Mouse (Mus musculus) forebrain, embryonic 11.5 days (tissue): ENCODE measurements around the gene Trio. TPM values are rescaled to one million over a fixed set of nuclear protein-coding genes. Genes with fewer than 3 reads are reported as not detected.

Experiments used
- ATAC-seq: fragments of 200-750 bp; cut with Nextera tagmentation; replicated peaks from 2 replicates; pipeline ENCODE4 v1.8.0; 2017; ENCODE audit warnings: moderate TSS enrichment; ENCODE audit not compliant: low FRiP score
- DNase-seq: peaks from one replicate; pipeline ENCODE4 v3.0.0-alpha.2; 2017; ENCODE audit warnings: low spot score
- H3K27ac ChIP-seq: fragments of 300-500 bp; sonication (generic); 2 replicates; pipeline ENCODE4 v1.5.1; 2014; ENCODE audit warnings: low read depth, low read length
- H3K27me3 ChIP-seq: fragments of 300-500 bp; sonication (generic); 2 replicates; pipeline ENCODE4 v1.6.1; 2014; ENCODE audit warnings: mild to moderate bottlenecking, low read length, mixed read lengths; ENCODE audit not compliant: control insufficient read depth, insufficient read depth
- H3K36me3 ChIP-seq: fragments of 300-500 bp; sonication (generic); 2 replicates; pipeline ENCODE4 v1.6.1; 2014; ENCODE audit warnings: mild to moderate bottlenecking, low read length, moderate library complexity, mixed read lengths; ENCODE audit not compliant: control insufficient read depth, insufficient read depth
- H3K4me1 ChIP-seq: fragments of 300-500 bp; sonication (generic); replicated peaks from 2 replicates; pipeline ENCODE4 v1.6.1; 2014; ENCODE audit warnings: low read length, mixed read lengths; ENCODE audit not compliant: control insufficient read depth, insufficient read depth
- H3K4me2 ChIP-seq: fragments of 300-500 bp; sonication (generic); 2 replicates; pipeline ENCODE4 v1.6.1; 2014; ENCODE audit warnings: low read depth, mild to moderate bottlenecking, low read length, moderate library complexity, mixed read lengths; ENCODE audit not compliant: severe bottlenecking
- H3K4me3 ChIP-seq: fragments of 300-500 bp; sonication (generic); 2 replicates; pipeline ENCODE4 v1.5.1; 2014; ENCODE audit warnings: low read depth, low read length
- H3K9ac ChIP-seq: fragments of 300-500 bp; sonication (generic); 2 replicates; pipeline ENCODE4 v1.6.1; 2014; ENCODE audit warnings: low read length
- H3K9me3 ChIP-seq: fragments of 300-500 bp; sonication (generic); 2 replicates; pipeline ENCODE4 v1.6.1; 2016; ENCODE audit warnings: low read length, mixed read lengths; ENCODE audit not compliant: control insufficient read depth
- WGBS: fragments of 180-500 bp; shearing (Covaris S2); extraction: QIAGEN DNeasy Blood & Tissue Kit; methylation state at CpG from one replicate; pipeline ENCODE4 v1.1.7; 2014; 5-methylcytosine and 5-hydroxymethylcytosine counted together
- polyA plus RNA-seq: library from polyadenylated mRNA; unstranded; fragments of >200 nt; fragmentation: Nextera tagmentation; extraction: Ambion mirVana; gene quantifications from 2 replicates; pipeline ENCODE4 v1.2.1, GENCODE M21; 2014

Gene Trio
- polyA plus RNA-seq, 1 experiment from 2014 or later, result 41.8 TPM

DNA sequence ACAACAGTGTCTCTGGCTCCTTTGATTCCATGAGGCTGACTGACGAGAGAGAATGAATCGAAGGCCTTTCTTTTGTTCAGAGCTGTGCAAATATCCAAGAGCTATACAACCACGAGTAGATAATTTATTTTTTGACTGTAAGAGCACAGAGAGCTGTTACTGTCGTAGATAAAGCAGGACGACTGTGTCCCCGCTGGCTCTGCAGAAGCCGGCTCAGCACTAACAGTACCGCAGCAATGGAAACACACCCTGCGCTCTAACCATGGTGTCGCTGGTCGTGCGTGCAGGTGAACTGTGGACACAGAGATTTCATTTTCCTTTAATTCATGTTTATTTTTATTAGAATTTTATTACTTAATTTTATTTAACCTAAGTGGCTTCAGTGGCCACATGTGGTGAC, 131.5 kb downstream of the Trio start:
- Histone ChIP-seq H3K4me1 (no peaks in the 10 kb centered on the region), H3K9ac (no peak overlapping the region), H3K36me3 (no peaks in the 10 kb centered on the region; the same call in 1 of the 2 replicates), H3K27me3 (no peaks in the 10 kb centered on the region), H3K9me3 (no peaks in the 10 kb centered on the region), H3K4me2 (no peak overlapping the region), H3K4me3 (no peak overlapping the region), H3K27ac (no peak overlapping the region)
- no peak for DNase-seq
- no peak for ATAC-seq
- 83% methylated on average over 12 of the region's 12 CpGs for WGBS

DNA sequence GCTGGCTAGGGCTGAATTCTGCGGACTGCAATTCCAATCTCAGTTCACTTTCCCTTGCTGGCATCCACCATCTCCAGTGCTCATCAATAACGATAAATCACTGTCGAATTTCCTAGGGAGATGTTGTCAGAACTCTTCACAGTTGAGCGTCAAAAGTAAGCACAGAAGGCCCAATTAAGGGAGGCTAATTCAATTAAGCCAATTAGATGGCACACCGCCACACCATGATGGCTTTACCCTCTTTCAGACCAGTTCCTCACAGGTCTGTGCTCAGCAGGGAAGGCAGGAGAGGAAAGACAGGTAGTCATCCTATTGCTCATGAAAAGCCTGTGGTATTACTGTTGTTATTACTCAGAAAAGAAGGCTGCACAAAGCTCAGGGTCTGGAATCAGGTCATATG, 133.6 kb downstream of the Trio start:
- 66% methylated on average over 5 of the region's 5 CpGs for WGBS
- Histone ChIP-seq H3K27ac (no peak overlapping the region), H3K9me3 (no peaks in the 10 kb centered on the region), H3K4me2 (no peak overlapping the region), H3K27me3 (no peaks in the 10 kb centered on the region), H3K36me3 (no peaks in the 10 kb centered on the region; the same call in 1 of the 2 replicates), H3K9ac (no peak overlapping the region), H3K4me3 (no peak overlapping the region), H3K4me1 (no peaks in the 10 kb centered on the region)
- ATAC-seq (no peak), DNase-seq (no peak)

- Histone ChIP-seq H3K9me3 (no peaks in the 10 kb centered on the region), H3K36me3 (no peaks in the 10 kb centered on the region; the same call in 1 of the 2 replicates), H3K27me3 (no peaks in the 10 kb centered on the region), H3K4me3 (no peak overlapping the region), H3K27ac (no peak overlapping the region), H3K4me1 (no peaks in the 10 kb centered on the region), H3K4me2 (no peak overlapping the region), H3K9ac (no peak overlapping the region)
- DNase-seq (no peak), ATAC-seq (no peak)
- WGBS, result 90% methylated on average over 5 of the region's 5 CpGs
Observed at GRCm38 (mm10) chr15:27890666-27891065, 135.0 kb downstream of the Trio start.

- H3K9me3 ChIP-seq, result no peaks in the 10 kb centered on the region
- H3K4me3 ChIP-seq, result no peak overlapping the region
- DNase-seq, result no peak
- no peak overlapping the region for H3K4me2 ChIP-seq
- H3K27me3 ChIP-seq, result no peaks in the 10 kb centered on the region
- WGBS, result 53% methylated on average over 13 of the region's 13 CpGs
- ATAC-seq, result no peak
- H3K9ac ChIP-seq, result no peak overlapping the region
- no peaks in the 10 kb centered on the region; the same call in 1 of the 2 replicates for H3K36me3 ChIP-seq
- H3K27ac ChIP-seq, result no peak overlapping the region
- H3K4me1 ChIP-seq, result no peaks in the 10 kb centered on the region
Observed at GRCm38 (mm10) chr15:27888153-27888552, 137.5 kb downstream of the Trio start.

DNA sequence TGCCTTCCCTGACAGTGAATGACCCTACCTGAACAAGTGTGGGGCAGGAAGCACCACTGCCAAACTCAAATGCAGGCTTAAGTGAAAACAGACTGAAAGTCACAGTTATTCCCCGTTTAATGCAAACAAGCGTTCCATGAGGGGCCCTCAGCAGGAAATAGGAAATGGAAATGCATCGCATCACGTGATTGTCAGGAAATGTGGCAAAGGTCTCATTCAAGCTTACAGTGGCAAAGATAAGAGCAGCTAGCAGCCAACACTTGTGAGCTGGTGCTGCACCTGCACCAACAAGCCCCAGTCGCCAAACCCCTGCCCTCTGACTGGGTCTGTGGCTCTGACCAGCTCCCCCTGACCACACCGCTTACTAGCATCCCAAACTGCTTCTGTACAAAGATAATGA, 138.7 kb downstream of the Trio start:
- Histone ChIP-seq H3K9me3 (no peaks in the 10 kb centered on the region), H3K4me2 (no peak overlapping the region), H3K27me3 (no peaks in the 10 kb centered on the region), H3K4me1 (no peaks in the 10 kb centered on the region), H3K27ac (no peak overlapping the region), H3K36me3 (no peaks in the 10 kb centered on the region; the same call in 1 of the 2 replicates), H3K9ac (no peak overlapping the region), H3K4me3 (no peak overlapping the region)
- no peak for ATAC-seq
- WGBS, result 85% methylated on average over 6 of the region's 6 CpGs
- no peak for DNase-seq

DNA sequence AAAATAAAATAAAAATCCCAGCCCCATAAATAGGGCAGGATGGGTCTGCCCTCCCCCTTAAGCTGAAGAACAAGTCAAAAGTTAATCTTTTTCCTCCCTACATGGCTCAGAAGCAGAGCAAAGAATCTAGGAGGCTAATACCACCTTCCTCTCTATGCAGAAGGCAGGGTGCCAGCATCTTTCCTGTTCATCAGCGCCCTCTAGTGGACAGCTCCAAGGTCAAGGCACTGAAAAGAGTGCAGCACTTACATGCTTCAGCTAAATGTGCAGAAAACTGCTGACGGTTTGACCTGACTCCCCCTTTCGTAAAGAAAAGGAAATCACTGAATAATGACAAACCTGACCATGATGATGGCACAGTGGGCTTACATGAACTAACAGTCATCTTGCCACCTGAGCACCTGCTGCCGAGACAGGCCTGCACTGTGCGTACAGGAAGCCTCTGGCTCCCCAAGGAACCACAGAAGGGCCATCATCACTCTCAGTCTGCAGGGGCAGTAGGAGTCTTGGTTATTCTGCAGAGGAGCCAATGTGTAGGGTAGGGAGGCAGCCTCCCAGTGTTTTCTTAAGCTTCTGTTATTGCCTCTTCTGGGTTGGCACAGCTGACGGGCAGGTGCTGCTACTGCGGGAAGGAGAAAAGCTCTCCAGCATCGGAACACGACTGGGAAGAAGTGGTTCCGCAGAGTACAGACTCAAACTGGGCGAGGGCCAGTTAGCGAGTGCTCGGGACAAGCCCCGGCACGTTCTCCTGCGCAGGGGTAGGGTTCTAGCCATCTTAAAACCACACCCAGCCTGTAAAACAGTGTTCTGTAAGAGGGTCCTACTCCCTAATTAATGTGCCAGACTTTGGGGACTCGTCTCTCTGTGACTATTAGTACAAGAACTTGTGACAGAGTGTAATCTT, 141.0 kb downstream of the Trio start:
- Histone ChIP-seq H3K27me3 (no peaks in the 10 kb centered on the region), H3K27ac (no peak overlapping the region), H3K4me3 (no peak overlapping the region), H3K4me2 (no peak overlapping the region), H3K36me3 (no peaks in the 10 kb centered on the region; the same call in 1 of the 2 replicates), H3K9me3 (no peaks in the 10 kb centered on the region), H3K4me1 (no peaks in the 10 kb centered on the region), H3K9ac (no peak overlapping the region)
- DNase-seq (peak; percentile 84), ATAC-seq (peak; percentile 61; the same call in 1 of the 2 replicates)
- 80% methylated on average over 17 of the region's 17 CpGs for WGBS

GRCm38 (mm10) chr15:27883881-27884280, 141.8 kb downstream of the Trio start:
- Histone ChIP-seq H3K9me3 (no peaks in the 10 kb centered on the region), H3K27me3 (no peaks in the 10 kb centered on the region), H3K4me3 (no peak overlapping the region), H3K4me1 (no peaks in the 10 kb centered on the region), H3K27ac (no peak overlapping the region), H3K36me3 (no peaks in the 10 kb centered on the region; the same call in 1 of the 2 replicates), H3K9ac (no peak overlapping the region), H3K4me2 (no peak overlapping the region)
- WGBS, result 87% methylated on average over 3 of the region's 3 CpGs
- DNase-seq (no peak), ATAC-seq (no peak)

DNA sequence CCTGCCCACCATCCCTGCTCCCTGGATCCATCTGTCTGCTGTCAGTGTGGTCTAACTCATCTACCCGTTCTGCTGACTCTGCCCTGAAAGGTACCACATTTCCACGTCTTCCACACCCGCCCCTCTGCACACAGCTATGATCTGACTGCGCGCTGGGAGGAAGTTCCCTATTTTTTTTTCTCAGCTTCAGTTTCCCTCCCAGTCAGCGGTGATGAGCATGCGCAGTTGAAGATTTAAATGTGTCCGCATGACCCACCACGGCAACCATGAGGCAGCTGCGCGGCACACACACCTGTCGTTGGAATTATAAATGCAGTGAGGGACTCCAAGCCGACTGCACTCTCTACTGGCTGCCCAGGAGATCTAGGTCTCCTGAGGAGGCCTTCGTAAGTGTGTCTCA, 142.8 kb downstream of the Trio start:
- Histone ChIP-seq H3K4me1 (no peaks in the 10 kb centered on the region), H3K9ac (no peak overlapping the region), H3K4me3 (no peak overlapping the region), H3K27me3 (no peaks in the 10 kb centered on the region), H3K36me3 (no peaks in the 10 kb centered on the region; the same call in 1 of the 2 replicates), H3K27ac (no peak overlapping the region), H3K9me3 (no peaks in the 10 kb centered on the region), H3K4me2 (no peak overlapping the region)
- ATAC-seq (no peak), DNase-seq (no peak)
- WGBS, result 92% methylated on average over 14 of the region's 14 CpGs

- H3K4me1 ChIP-seq, result no peaks in the 10 kb centered on the region
- no peaks in the 10 kb centered on the region for H3K9me3 ChIP-seq
- no peak overlapping the region for H3K27ac ChIP-seq
- no peaks in the 10 kb centered on the region for H3K27me3 ChIP-seq
- no peak overlapping the region for H3K9ac ChIP-seq
- H3K4me3 ChIP-seq, result no peak overlapping the region
- no peak for ATAC-seq
- WGBS, result 74% methylated on average over 7 of the region's 7 CpGs
- no peaks in the 10 kb centered on the region; the same call in 1 of the 2 replicates for H3K36me3 ChIP-seq
- no peak overlapping the region for H3K4me2 ChIP-seq
- no peak for DNase-seq
Observed at GRCm38 (mm10) chr15:27877831-27878230, 147.8 kb downstream of the Trio start.
